Mouse (Mus musculus): ENCODE results near the gene Tsc22d3.
"Not testable (repeated sequence)": the region's sequence is repeated elsewhere in the genome, so short reads cannot be mapped to it uniquely, and the experiment has no call there.

Gene Tsc22d3

GRCm38 (mm10) chrX:140500306-140500705 is 100.2 kb downstream of the Tsc22d3 start:
- DNase-seq (ENCODE audit: low read depth) = no peak

GRCm38 (mm10) chrX:140498431-140498830 is 102.0 kb downstream of the Tsc22d3 start:
- DNase-seq (ENCODE audit: low read depth) = not testable (repeated sequence)

GRCm38 (mm10) chrX:140494170-140494569 is 106.3 kb downstream of the Tsc22d3 start:
- DNase-seq (ENCODE audit: low read depth) = no peak

- no peak for DNase-seq (ENCODE audit: low read depth)
These were observed 106.9 kb downstream of the Tsc22d3 start for GRCm38 (mm10) chrX:140493527-140494029.

GRCm38 (mm10) chrX:140491884-140492571 is 108.4 kb downstream of the Tsc22d3 start:
- peak; percentile 65 for DNase-seq (ENCODE audit: low read depth)

- no peak for DNase-seq (ENCODE audit: low read depth)
These were observed 110.3 kb downstream of the Tsc22d3 start for GRCm38 (mm10) chrX:140490203-140490602.
